Mouse (Mus musculus) CD4-positive, CD25-positive, alpha-beta regulatory T cell, adult 2 months (primary cell): ENCODE data around the gene Lmntd1.
A peak's percentile ranks its signal among the peaks of the same experiment; 100 is the strongest.

Experiments used
- DNase-seq: peaks from one replicate; pipeline ENCODE4 v3.0.0-alpha.2; 2012; ENCODE audit warnings: low read depth, low spot score

Gene Lmntd1

DNA sequence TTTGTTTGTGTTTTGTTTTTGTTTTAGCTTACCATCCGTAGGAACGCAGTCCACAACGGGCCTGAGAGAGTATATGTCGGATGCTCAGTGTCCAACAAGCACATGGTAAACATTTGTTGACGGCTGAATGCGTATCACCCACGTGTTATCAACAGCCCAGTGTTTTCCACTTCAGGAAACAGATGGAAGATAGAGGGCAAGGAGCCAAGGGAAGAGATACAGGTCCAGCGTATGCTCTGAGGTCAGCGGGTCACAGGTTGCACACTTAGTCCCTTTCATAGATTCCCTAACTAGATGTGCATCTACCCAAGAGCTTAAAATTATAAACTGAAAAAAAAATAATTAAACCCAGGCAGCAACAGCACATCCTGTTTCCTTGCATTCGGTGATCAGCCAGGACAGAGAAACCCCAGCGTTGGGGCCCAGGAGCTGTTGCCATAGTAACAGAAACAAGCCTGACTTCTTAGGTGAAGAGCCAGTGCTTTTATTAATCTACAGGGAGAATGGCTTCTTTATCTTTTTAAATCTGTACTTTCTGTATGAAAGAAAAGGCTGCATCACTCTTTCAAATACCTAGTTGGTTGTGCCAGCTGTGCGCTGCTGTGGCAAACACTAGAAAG lies 128.0 kb downstream of the Lmntd1 start:
- DNase-seq, result no peak

DNA sequence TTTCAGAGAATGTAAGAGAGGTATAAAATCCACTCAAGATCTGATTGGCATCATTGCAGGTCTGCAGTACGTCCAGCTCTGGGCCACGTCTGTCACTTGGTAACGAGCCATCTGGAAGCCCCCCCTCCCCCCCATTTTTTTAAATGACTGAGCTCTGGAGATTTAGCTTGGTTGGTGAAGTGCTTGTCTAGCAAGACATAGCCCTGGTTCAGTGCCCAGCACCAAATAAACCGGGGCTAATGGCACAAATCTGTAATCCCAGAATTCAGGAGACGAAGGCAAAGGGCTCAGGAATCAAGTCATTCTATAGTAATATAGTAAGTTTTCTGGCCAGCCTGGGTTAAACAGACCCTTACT lies 130.8 kb downstream of the Lmntd1 start:
- DNase-seq, result no peak

DNA sequence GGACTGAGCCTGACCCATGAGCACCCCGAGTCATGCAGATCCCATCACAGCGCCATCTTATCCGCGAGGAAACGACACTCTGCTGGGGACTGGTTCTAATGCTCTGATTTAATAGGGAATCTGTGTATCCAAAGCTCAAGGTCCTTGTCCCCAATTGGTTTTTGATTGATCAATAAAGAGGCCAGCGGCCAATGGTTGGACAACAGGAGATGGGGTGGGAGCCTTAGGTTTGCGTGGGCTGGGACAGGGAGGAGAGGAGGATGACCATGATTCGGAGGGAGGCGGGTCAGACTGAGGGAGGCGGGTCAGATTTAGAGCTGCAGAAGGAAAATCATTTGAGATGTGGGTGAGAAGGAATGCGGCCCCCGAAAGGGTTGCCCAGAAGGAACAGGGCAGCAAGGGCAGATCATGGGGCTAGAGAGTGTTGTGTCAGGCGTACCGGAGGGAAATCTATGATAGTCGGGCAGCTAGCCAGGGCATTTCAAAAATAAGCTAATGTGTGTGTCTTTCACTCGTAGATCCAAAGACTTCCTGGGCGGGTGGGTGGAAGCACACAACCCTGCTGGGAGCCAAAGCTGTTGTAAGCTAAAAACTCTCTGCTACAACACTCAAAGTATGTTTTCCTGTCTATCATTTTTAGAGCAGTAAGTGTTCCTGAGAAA lies 131.3 kb downstream of the Lmntd1 start:
- DNase-seq, result no peak

- DNase-seq, result no peak
These were observed 132.2 kb downstream of the Lmntd1 start for GRCm38 (mm10) chr6:145481938-145482337.

- DNase-seq, result no peak
These were observed 135.3 kb downstream of the Lmntd1 start for GRCm38 (mm10) chr6:145478821-145479271.

- DNase-seq, result no peak
These were observed 136.7 kb downstream of the Lmntd1 start for GRCm38 (mm10) chr6:145477367-145477905.

- no peak for DNase-seq
These were observed 142.4 kb downstream of the Lmntd1 start for GRCm38 (mm10) chr6:145471638-145472247.

GRCm38 (mm10) chr6:145469260-145469943 lies 144.7 kb downstream of the Lmntd1 start:
- DNase-seq, result no peak

DNA sequence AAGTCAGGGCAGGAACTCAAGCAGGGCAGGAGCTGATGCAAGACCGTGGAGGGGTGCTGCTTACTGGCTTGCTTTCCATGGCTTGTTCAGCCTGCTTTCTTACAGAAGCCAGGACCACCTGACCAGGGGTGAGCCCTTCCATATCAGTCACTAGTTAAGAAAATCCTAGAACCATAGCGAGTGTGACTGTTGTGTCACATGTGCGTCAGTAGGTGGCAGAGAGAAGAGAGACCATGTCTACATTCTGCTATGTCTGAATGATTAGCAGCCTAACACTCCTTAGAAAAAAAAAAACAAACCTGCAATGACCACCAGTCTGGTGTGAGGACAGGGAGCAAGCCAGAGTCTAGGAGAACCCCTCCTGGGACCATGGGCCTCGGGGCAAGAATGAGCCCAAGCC lies 150.1 kb downstream of the Lmntd1 start:
- DNase-seq, result no peak

DNA sequence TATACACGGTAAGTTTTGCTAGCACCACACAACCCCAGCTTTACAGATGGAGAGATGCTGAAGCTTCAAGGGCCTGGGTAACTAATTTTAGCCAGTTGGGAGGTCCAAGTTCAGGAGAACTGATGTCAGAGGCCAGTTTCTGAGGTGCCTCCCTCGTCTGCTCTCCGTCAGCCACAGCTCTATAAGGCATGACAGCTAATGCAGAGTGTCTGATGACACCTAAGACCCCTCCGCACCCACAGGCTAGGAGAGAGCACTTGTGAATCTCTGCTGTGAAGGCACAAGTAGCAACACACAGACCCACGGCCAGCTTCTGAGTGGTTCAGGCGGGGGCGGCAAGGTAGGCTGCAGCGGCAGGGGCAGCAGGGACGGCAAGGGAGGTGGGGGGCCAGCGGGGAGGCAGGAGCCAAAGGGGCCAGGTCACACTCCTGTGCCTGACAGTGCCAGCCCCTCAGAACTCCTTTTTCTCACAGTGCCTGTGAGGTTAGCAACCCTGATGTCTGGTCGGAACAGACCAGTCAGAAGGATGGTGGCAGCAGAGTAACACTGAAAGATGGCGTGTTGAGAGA lies 151.4 kb downstream of the Lmntd1 start:
- no peak for DNase-seq

DNA sequence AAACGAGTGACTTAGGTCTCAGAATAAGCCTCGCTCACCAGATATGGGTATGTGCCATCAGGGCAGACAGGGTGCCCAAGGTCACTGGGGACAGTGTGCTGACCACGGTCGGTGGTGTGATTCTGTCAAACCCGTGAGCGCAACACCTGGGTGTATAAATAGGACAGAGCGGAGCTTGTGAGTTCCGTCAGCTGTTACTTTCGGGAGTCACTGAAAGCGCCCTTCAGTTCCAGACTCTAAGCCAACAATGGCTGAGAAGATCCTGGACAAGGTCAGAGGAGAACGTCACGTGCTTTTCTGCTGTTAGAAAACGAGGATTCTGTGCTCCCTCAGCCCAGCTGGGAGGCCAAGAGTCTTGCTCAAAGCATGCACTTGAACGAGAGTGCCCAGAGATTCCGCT lies 157.1 kb downstream of the Lmntd1 start:
- DNase-seq, result no peak

GRCm38 (mm10) chr6:145450628-145451403 lies 163.3 kb downstream of the Lmntd1 start:
- no peak for DNase-seq

DNA sequence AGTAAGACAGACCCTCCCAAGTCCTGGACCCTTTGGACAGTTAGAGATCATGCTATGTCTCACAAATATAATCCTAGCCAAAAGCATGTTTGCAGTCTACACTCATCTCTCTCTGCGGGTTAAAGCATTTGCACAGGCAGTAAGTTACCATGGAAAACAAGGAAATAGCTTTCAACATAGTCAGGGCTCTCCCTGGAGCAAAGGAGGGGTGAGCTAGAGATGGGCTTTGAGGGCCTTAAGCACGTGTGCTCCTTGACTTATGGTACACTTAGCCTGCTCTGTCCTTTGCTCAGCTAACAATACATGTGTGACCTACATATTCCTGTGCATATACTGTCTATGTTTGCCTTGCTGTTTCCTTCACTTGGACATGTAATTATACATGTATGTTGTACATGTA lies 165.8 kb downstream of the Lmntd1 start:
- DNase-seq, result no peak

- DNase-seq, result no peak
These were observed 168.2 kb downstream of the Lmntd1 start for GRCm38 (mm10) chr6:145445811-145446500.

- no peak for DNase-seq
These were observed 168.7 kb downstream of the Lmntd1 start for GRCm38 (mm10) chr6:145445380-145445779.

DNA sequence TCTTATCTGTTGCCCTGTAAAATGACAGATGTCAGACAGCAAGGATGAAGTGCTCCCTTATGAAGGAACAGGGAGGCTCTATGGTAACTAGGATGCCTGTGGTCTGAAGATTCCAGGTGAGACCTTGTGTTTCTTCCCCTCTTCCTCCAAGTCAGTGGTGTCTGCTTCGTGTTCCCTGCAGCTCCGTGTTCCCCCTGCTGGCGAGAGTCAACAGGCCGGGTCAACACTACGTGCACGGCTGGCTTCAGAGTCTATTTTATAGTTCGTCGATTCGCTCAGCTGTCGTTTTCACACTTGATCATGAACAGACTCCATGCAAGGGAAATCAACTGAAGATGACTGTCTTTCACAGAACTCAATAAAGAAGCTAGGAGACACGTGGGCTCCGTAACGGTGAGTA lies 171.3 kb downstream of the Lmntd1 start:
- DNase-seq, result peak; percentile 26

DNA sequence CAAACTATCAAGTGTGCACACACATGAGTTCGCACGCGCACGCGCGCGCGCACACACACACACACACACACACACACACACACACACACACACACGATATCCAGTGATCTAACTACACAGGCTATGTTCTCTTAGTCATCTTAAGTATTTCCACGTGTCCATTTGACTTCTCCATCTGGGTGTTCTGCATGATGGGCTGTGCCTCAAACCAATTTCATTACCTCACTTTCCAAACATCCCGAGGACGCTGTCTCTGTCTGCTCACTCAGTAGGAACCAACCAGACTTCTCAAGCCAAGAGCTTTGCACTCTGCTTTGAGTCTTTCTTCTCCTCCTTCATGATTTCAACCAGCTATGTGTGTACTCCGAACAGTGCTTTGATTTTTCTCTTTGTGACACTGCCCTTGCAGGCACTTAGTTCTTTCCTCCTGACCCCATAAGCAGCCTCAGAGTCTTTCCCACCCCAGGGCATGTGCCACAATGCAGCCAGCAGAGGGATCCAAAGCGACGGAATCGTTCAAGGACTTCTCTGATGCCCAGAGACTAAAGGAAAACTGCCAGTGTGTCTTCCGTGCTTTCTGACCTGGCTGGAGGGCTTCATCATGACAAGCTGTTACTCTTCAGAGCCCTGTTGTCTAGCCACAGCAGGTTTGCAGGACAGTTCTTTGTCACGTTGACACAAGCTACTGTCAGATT lies 172.6 kb downstream of the Lmntd1 start:
- no peak for DNase-seq

DNA sequence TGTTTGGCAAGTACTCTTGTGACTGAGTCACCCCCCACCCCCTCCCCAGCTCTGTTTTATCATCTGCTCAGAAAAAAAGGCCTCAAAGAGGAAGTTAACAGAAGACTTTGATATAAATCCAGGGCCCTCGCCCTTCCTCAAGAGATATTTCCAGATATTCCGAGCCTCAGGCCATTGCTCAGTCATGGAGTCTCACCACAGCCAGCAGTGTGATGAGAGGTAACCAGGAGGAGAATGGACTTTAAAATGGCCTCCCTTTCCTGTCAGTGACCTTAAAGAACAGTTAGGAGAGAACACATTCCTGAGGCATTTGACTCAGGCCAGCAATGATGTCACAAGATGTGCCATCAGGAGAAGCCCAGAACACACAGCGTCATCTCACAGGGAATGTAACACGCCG lies 175.3 kb downstream of the Lmntd1 start:
- DNase-seq, result no peak

DNA sequence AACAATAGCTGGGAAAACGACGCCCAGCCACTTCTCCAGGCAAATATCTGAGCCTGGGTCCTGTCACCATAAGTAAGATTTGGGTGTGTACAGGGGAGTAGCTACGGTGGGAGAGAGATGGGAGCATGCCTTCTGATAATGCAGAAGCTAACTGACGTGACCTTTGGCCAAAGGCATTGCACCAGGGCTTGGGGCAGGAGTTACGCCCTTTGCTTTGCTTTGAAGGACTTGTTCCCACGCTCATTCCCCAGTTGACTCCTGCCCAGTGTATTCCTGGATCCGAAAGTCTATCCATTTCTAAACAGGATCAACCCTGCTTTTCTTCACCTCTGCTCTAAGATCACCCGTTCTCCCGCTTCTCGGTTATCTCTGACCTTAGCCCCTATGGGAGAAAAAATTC lies 178.4 kb downstream of the Lmntd1 start:
- no peak for DNase-seq

GRCm38 (mm10) chr6:145435156-145435555 lies 179.0 kb downstream of the Lmntd1 start:
- no peak for DNase-seq
